Mouse (Mus musculus): Measurements from ENCODE around the gene Otulinl. TPM values are rescaled to one million over a fixed set of nuclear protein-coding genes. Genes with fewer than 3 reads are reported as not detected.

Gene Otulinl
- polyA plus RNA-seq, 1 experiment from 2014 or later, result 10.2 TPM

- Histone ChIP-seq H3K4me3 (no peak overlapping the region), H3K27ac (replicated peaks) (no peak overlapping the region), H3K9me3 (no peaks in the 10 kb centered on the region), H3K27me3 (no peaks in the 10 kb centered on the region), H3K9ac (replicated peaks) (no peak overlapping the region), H3K4me1 (peaks cover 17% of the 10 kb centered on the region), H3K4me2 (replicated peaks) (no peak overlapping the region), H3K36me3 (peaks cover 11% of the 10 kb centered on the region; the same call in 1 of the 2 replicates)
- 90% methylated on average over 13 of the region's 13 CpGs for WGBS
- no peak for ATAC-seq (replicated peaks)
These were observed 56.1 kb downstream of the Otulinl start for GRCm38 (mm10) chr15:27625014-27625889.

- H3K4me2 ChIP-seq (replicated peaks), result no peak overlapping the region
- WGBS, result 93% methylated on average over 6 of the region's 6 CpGs
- no peaks in the 10 kb centered on the region for H3K9me3 ChIP-seq
- H3K9ac ChIP-seq (replicated peaks), result no peak overlapping the region
- H3K27me3 ChIP-seq, result no peaks in the 10 kb centered on the region
- no peak for ATAC-seq (replicated peaks)
- no peaks in the 10 kb centered on the region for H3K4me1 ChIP-seq
- H3K4me3 ChIP-seq, result no peak overlapping the region
- peaks cover 21% of the 10 kb centered on the region for H3K36me3 ChIP-seq
- H3K27ac ChIP-seq (replicated peaks), result no peak overlapping the region
These were observed 58.1 kb downstream of the Otulinl start for GRCm38 (mm10) chr15:27623286-27623685.

- Histone ChIP-seq H3K9ac (replicated peaks) (no peak overlapping the region), H3K4me2 (replicated peaks) (no peak overlapping the region), H3K27me3 (no peaks in the 10 kb centered on the region), H3K27ac (replicated peaks) (no peak overlapping the region), H3K9me3 (no peaks in the 10 kb centered on the region), H3K36me3 (peaks cover 25% of the 10 kb centered on the region), H3K4me3 (no peak overlapping the region), H3K4me1 (no peaks in the 10 kb centered on the region)
- WGBS, result 84% methylated on average over 6 of the region's 6 CpGs
- ATAC-seq (replicated peaks), result no peak
These were observed 60.7 kb downstream of the Otulinl start for GRCm38 (mm10) chr15:27620475-27621185.

GRCm38 (mm10) chr15:27619683-27620082, 61.7 kb downstream of the Otulinl start:
- Histone ChIP-seq H3K4me3 (no peak overlapping the region), H3K9ac (replicated peaks) (no peak overlapping the region), H3K27me3 (no peaks in the 10 kb centered on the region), H3K9me3 (no peaks in the 10 kb centered on the region), H3K4me1 (no peaks in the 10 kb centered on the region), H3K36me3 (peaks cover 29% of the 10 kb centered on the region), H3K4me2 (replicated peaks) (no peak overlapping the region), H3K27ac (replicated peaks) (no peak overlapping the region)
- ATAC-seq (replicated peaks), result no peak
- 83% methylated on average over 3 of the region's 3 CpGs for WGBS

DNA sequence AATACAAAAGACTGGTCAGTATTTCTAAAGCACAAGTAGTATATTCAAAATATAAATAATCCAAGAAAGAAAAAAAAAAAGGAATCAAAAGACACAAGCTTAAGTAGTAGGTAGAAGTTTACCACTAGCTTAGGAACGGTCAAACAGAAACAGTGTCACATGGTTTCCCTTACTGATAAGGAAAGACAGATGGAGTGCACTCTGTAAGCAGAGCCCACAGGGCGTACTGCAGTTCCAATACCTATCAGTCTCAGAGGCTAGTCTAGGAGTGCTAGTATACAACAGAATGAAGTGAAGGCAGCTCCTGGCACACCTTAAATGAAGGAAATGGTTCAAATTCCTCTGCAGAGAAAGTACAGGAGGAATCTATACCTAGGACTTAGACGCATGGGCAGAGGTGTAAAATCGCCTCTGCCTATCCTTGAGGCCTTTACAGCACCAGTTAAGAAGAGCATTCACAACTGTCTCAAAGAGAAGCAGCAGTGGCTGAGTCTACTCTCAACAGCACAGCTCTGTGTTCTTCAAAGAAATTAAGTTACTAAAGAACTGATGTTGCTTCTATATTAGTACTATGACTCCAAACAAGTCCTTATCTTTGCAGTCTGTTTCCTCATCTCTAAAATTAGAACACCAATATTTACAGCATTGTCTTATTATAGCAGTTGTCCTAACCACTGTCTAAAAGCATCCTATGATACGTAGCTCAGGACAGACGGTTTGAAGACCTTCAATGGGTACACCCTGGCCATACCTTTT, 62.4 kb downstream of the Otulinl start:
- Histone ChIP-seq H3K9ac (replicated peaks) (no peak overlapping the region), H3K36me3 (peaks cover 32% of the 10 kb centered on the region), H3K27ac (replicated peaks) (no peak overlapping the region), H3K4me2 (replicated peaks) (no peak overlapping the region), H3K4me1 (no peaks in the 10 kb centered on the region), H3K4me3 (no peak overlapping the region), H3K9me3 (no peaks in the 10 kb centered on the region), H3K27me3 (no peaks in the 10 kb centered on the region)
- ATAC-seq (replicated peaks), result no peak
- 89% methylated on average over 6 of the region's 6 CpGs for WGBS

GRCm38 (mm10) chr15:27617227-27617626, 64.2 kb downstream of the Otulinl start:
- Histone ChIP-seq H3K4me2 (replicated peaks) (no peak overlapping the region), H3K36me3 (peaks cover 24% of the 10 kb centered on the region), H3K4me1 (peaks cover 4% of the 10 kb centered on the region; the same call in 1 of the 2 replicates), H3K9me3 (no peaks in the 10 kb centered on the region), H3K27ac (replicated peaks) (no peak overlapping the region), H3K27me3 (no peaks in the 10 kb centered on the region), H3K4me3 (no peak overlapping the region), H3K9ac (replicated peaks) (no peak overlapping the region)
- ATAC-seq (replicated peaks), result no peak
- 96% methylated on average over 3 of the region's 3 CpGs for WGBS

- no peak overlapping the region for H3K4me2 ChIP-seq (replicated peaks)
- no peak overlapping the region for H3K9ac ChIP-seq (replicated peaks)
- peaks cover 4% of the 10 kb centered on the region; the same call in 1 of the 2 replicates for H3K4me1 ChIP-seq
- no peaks in the 10 kb centered on the region for H3K27me3 ChIP-seq
- H3K4me3 ChIP-seq, result no peak overlapping the region
- no peak overlapping the region for H3K27ac ChIP-seq (replicated peaks)
- 83% methylated on average over 4 of the region's 4 CpGs for WGBS
- H3K36me3 ChIP-seq, result peaks cover 24% of the 10 kb centered on the region
- no peak for ATAC-seq (replicated peaks)
- no peaks in the 10 kb centered on the region for H3K9me3 ChIP-seq
These were observed 65.2 kb downstream of the Otulinl start for GRCm38 (mm10) chr15:27616159-27616558.

DNA sequence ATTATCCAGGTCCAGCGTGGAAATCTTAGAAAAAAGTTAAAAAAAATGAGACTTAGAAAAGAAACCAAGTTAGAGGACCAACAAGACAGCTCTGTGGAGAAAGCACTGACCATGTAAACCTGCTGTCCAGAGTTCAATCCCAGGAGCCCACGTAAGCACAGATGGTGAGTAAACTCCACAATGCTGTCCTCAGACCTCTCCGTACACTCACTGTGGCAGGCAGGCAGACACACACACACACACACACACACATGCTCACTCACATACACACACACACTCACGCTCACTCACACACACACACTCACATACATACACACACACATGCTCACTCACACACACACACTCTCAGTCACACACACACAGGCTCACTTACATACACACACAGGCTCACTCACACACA, 68.1 kb downstream of the Otulinl start:
- Histone ChIP-seq H3K9me3 (no peaks in the 10 kb centered on the region), H3K27me3 (no peaks in the 10 kb centered on the region), H3K4me3 (no peak overlapping the region), H3K4me1 (peaks cover 4% of the 10 kb centered on the region; the same call in 1 of the 2 replicates), H3K36me3 (peaks cover 21% of the 10 kb centered on the region), H3K27ac (replicated peaks) (no peak overlapping the region), H3K9ac (replicated peaks) (no peak overlapping the region), H3K4me2 (replicated peaks) (no peak overlapping the region)
- WGBS, result 93% methylated on average over 4 of the region's 4 CpGs
- ATAC-seq (replicated peaks), result 0 out of 2 replicates have a peak, but pooled peaks have one; percentile 24

- no peak overlapping the region for H3K4me2 ChIP-seq (replicated peaks)
- H3K9ac ChIP-seq (replicated peaks), result no peak overlapping the region
- H3K4me1 ChIP-seq, result peaks cover 4% of the 10 kb centered on the region; the same call in 1 of the 2 replicates
- no peak overlapping the region for H3K4me3 ChIP-seq
- H3K9me3 ChIP-seq, result no peaks in the 10 kb centered on the region
- peaks cover 22% of the 10 kb centered on the region for H3K36me3 ChIP-seq
- WGBS, result 42% methylated on average over 6 of the region's 6 CpGs
- H3K27me3 ChIP-seq, result no peaks in the 10 kb centered on the region
- H3K27ac ChIP-seq (replicated peaks), result no peak overlapping the region
- ATAC-seq (replicated peaks), result peak; percentile 85
These were observed 68.7 kb downstream of the Otulinl start for GRCm38 (mm10) chr15:27612533-27613221.

- Histone ChIP-seq H3K27ac (replicated peaks) (no peak overlapping the region), H3K27me3 (no peaks in the 10 kb centered on the region), H3K36me3 (peaks cover 29% of the 10 kb centered on the region; the same call in 1 of the 2 replicates), H3K4me2 (replicated peaks) (no peak overlapping the region), H3K4me1 (peaks cover 4% of the 10 kb centered on the region; the same call in 1 of the 2 replicates), H3K9ac (replicated peaks) (no peak overlapping the region), H3K9me3 (no peaks in the 10 kb centered on the region), H3K4me3 (no peak overlapping the region)
- WGBS, result 81% methylated on average over 4 of the region's 4 CpGs
- ATAC-seq (replicated peaks), result no peak
These were observed 71.8 kb downstream of the Otulinl start for GRCm38 (mm10) chr15:27609554-27609953.

DNA sequence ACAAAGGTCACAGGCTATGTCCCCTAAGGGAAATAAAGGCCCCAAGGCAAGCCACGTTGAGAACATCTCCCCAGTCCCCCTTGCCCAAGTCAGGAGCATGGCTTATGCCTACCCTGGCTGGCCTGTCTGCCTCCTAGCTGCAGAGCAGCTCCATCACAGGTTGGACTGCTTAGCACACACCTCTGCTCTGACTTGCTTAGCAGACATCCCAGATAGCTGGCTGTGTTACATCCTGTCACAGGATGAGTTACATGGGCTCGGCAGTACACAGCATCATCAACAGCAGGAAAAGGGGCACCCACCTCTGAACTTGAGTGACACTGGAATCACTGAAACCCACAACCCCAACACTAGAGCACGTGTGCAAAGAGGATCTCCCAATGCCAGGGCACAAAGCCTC, 76.1 kb downstream of the Otulinl start:
- WGBS, result 88% methylated on average over 3 of the region's 3 CpGs
- H3K4me2 ChIP-seq (replicated peaks), result no peak overlapping the region
- no peaks in the 10 kb centered on the region for H3K4me1 ChIP-seq
- H3K9me3 ChIP-seq, result no peaks in the 10 kb centered on the region
- no peak for ATAC-seq (replicated peaks)
- peaks cover 35% of the 10 kb centered on the region; the same call in 1 of the 2 replicates for H3K36me3 ChIP-seq
- H3K27ac ChIP-seq (replicated peaks), result no peak overlapping the region
- no peak overlapping the region for H3K9ac ChIP-seq (replicated peaks)
- no peak overlapping the region for H3K4me3 ChIP-seq
- H3K27me3 ChIP-seq, result no peaks in the 10 kb centered on the region

Measured in forebrain, embryonic 15.5 days (tissue).